Mouse (Mus musculus): ENCODE data around the gene Kmt5b.

Kmt5b gene

GRCm38 (mm10) chr19:3768697-3769383 lies 1.6 kb downstream of the Kmt5b start:
- DNase-seq: peak; percentile 96 to 98

DNA sequence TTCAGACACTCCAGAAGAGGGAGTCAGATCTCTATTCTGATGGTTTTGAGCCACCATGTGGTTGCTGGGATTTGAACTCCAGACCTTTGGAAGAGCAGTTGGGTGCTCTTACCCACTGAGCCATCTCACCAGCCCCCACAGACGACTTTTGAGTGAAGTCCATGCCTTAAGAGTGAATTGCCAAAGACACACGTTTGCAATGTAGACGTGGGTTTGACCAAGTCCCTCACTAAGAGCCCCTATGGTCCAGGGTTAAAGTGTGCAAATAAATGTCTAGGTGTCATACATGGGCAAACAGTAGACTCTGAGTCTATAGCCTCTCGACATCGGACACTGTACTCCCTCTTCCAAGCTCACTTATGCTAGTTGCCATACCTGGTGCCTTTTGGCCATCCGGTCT lies 2.3 kb downstream of the Kmt5b start:
- DNase-seq: no peak

DNA sequence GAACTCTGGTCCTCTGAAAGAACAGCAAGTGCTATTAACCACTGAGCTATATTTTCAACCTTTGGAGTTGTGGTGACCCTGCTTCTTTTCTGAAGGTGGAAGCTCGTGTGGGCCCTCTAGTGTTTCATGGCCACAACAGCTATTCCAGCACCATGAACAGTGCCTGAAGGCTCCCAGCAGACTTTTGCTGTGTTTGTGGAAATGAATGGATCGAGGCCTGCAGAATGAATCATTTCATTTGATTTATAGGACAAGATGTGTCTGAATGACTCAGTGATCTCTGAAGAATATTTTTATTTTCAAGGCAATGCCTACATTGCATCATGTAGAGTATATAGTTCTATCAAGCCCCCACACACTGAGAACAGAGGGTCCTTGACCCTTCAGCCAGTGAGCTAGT lies 6.9 kb downstream of the Kmt5b start:
- peak in 1 of 2 experiments; percentile 32 for DNase-seq

GRCm38 (mm10) chr19:3778713-3779112 lies 11.5 kb downstream of the Kmt5b start:
- no peak for DNase-seq

GRCm38 (mm10) chr19:3790077-3790476 lies 22.9 kb downstream of the Kmt5b start:
- no peak for DNase-seq

GRCm38 (mm10) chr19:3805526-3805925 lies 38.3 kb downstream of the Kmt5b start:
- no peak for DNase-seq

DNA sequence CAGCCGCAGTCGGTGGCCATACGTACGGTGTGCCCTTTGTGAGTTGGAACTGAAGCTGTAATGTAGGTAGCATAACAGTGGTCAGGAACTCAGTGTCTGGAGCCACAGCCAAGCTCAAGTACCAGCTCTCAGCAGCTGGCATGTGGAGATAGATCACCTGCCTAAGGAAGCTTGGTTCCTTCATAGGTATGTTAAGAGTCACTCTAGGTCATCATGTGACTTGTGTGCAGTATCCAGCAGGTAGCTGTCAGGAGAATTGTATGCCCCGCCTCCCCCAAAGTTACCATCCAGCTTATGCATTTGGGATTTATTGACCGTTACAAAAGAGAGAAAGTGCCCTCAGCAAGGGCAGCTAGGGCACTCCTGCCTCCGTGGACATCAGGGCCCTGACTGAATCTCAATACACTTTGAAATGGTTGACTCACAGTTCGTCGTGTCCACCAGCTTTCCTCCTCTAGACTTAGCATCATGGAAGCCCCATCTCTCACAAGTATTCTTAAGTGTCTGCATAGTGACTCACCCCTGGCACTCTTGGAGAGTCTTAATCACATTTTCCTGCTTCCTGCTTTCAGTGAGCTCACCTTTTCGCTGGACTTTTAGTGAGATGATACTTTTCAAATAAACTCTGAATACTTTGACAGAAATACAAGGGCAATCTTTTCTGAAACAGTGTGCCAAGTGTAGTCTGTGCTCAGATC lies 43.5 kb downstream of the Kmt5b start:
- no peak for DNase-seq

DNA sequence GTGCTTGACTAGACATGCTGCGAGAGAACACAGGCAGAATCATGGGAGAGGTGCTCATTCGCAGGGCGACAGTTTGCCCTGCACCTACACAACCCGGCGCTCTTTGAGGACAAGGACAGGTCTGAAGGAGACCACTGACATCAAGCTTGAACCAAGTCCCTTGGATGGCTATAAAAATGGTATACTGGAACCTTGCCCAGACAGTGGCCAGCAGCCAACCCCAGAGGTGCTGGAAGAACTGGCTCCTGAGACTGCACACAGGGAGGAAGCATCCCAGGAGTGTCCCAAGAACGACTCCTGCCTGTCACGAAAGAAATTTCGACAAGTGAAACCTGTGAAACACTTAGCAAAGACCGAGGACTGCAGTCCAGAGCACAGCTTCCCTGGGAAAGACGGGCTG lies 47.2 kb downstream of the Kmt5b start:
- DNase-seq: peak; percentile 63 to 70

DNA sequence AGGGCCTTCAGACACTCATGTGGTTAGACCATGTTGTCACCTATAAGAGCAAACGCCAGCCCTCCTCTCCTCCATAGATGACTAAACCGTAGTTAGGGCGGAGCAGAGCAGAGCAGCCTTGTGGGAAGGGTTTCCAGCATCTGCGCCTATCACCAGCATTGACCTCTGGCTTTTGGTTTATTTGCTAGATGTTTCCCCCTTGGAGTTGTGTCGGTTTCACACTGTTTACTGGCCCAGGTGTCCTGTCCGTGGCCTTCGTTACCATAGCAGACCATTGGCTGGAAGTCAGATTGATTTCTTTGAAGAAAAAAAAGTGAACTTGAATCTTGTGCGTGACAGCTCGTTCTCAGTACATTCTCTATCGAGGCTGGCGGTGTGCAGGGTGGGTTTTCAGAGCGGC lies 48.6 kb downstream of the Kmt5b start:
- no peak for DNase-seq

- DNase-seq: no peak
Measured at GRCm38 (mm10) chr19:3819080-3819479, 51.9 kb downstream of the Kmt5b start.

DNA sequence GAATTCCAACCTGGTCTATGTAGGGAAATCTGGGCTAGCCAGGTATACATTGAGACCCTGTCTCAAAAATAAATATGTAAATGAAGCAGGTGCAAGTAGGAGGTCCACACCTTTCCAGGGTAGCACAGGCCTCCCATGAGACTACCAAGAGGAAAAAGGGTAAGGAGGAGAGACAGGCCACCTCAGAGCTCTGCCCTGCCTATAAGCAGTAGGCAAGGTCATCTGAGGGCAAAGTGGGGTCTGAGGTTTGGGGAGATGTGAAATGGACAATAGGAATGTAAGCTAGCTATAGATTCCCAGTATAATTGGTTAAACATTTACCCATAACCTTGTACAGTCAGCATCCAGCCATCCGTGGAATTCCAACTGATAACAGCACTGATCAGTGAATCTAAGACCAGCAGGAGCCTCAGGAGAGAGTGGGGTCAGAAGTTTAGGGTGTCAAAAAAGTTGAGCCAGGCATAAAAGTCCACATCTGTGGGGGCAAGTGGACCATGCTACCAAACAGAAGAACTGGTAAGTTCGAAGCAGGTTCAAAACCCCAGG lies 52.8 kb downstream of the Kmt5b start:
- no peak for DNase-seq

GRCm38 (mm10) chr19:3825044-3825443 lies 57.8 kb downstream of the Kmt5b start:
- no peak for DNase-seq

GRCm38 (mm10) chr19:3829863-3830262 lies 62.6 kb downstream of the Kmt5b start:
- DNase-seq: no peak

DNA sequence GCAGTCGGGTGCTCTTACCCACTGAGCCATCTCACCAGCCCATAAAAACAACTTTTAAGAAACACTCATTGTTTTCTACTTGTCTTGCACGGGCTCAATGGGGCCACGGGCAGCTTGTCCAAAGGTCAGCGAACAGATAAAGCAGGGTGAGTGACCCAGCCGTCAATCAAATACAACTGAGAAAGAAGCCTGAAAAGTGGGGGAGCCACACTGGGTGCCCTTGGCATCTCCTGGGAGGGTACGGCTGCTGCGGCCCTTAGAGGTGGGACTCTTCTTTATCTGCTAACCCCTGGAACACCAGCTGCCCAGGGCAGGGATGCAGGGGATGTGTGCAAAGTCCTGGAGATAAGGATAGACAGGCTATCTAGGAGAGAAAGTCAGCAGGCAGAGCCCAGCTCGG lies 64.5 kb downstream of the Kmt5b start:
- DNase-seq: no peak

DNA sequence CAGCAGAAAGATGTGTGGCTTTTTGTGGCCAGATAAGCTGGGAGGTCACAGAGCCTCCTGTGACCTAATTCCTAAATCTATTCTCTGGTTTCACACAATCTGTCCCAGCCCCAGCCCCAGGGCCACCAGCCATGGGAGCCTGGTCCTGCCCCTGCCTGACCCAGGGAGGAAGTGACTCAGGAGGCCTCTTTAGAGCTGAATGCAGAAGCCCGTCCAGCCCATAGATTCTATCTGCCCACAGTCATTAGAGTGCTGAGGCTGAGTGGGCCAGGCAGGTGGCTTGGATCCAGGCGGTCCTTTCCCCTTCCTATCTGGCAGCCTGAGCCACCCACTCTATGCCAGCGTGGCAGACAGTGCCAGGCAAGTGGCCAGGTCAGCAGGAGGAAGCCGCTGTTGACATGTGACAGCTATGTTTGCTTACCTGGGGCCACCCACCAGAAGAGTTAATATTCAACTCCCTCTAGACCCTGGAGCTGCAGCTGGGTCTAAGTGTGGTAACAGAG lies 65.7 kb downstream of the Kmt5b start:
- DNase-seq: peak; percentile 92 to 93

DNA sequence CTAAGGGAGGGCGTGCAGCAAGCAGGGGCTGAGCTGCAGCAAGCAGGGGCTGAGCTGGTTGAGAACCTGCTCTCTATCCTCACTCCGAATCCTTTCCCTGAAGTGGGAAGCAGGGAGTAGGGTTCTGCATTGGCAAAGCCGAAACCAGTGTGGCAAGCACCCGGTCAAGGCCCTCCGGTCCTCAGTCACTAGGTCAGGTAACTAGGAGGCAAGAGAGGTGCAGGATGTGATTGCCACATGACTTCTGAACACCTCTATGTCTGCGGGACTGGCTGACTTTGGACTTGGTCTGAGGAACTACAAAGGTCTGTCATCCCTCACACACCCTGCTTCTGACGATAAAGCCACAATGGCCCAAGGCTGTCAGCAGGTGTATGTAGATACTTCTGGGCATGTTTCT lies 67.1 kb downstream of the Kmt5b start:
- no peak for DNase-seq

- DNase-seq: no peak
Measured at GRCm38 (mm10) chr19:3836791-3837190, 69.6 kb downstream of the Kmt5b start.

DNA sequence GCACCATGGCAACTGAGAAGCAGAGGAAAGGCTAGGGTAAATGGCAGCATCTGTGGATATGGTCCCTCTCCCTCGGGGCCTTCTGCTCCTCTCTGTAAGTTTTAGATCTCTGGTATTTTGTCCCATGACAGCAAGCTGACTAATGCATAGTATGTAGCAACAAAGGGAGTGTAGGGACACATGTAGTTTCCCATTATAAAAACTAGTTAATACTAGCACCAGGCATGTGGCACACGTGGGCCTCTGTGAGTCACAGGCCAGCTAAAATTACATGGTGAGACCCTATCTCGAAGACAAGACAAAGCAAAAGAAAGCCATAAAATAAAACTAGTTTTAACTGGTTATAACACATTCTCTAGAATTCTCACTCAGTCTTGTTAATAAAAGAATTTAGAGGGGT lies 71.7 kb downstream of the Kmt5b start:
- no peak for DNase-seq

GRCm38 (mm10) chr19:3839686-3840085 lies 72.5 kb downstream of the Kmt5b start:
- no peak for DNase-seq

DNA sequence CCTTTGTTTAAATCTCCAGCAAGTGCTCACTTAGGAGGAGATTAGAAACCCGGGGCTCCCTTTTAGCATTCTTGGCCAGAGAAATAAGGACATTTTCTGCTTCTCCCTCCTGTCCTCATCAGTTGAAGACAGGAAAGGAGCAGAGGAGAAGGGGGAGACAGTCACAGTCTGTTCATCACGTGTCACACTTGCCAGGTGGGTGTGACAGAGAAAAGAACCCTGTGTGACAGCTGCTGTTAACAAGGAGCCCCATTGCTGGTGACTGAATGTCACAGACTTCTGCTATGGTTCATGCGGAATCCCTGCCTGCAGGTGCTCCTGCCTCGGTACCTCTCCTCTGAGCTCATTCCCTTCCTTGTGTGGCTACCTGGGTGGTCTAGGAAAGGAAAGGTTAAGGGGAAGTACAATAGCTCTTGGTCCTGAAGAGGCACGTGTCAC lies 73.0 kb downstream of the Kmt5b start:
- peak in 1 of 2 experiments; percentile 35 for DNase-seq

DNA sequence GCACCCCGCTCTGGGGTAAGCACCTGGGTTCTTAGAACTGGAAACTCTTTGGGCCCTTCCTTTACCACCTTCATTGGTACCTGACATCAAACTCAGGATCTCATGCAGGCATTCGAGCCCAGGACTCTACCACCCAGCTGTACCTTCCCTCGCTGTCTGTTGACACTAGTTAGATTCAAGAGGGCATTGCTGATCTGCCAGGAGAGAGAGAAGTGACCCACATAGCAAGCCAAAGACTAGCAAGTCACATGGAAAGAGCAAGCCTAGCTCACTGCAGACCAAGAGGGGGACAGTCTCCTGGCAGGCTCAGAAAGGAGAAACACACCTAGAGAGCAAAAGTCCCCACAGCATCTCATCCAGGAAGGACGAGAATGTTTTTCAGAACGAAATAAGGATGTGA lies 73.5 kb downstream of the Kmt5b start:
- DNase-seq: no peak

GRCm38 (mm10) chr19:3842359-3843148 lies 75.3 kb downstream of the Kmt5b start:
- DNase-seq: no peak

- DNase-seq: no peak
Measured at GRCm38 (mm10) chr19:3843629-3844028, 76.4 kb downstream of the Kmt5b start.
